Mouse (Mus musculus) kidney, postnatal 4 days (tissue): Measurements from ENCODE around the gene Gcm1.
"Not testable (repeated sequence)": the region's sequence is repeated elsewhere in the genome, so short reads cannot be mapped to it uniquely, and the experiment has no call there.

Experiments
- DNase-seq, 2 experiments: peaks; one replicate each; pipeline ENCODE4 v3.0.0; 2021; ENCODE audit warnings: mixed read lengths in 2 of 2

Gene Gcm1

GRCm38 (mm10) chr9:78050452-78050970 lies 1.2 kb upstream of the Gcm1 start:
- DNase-seq, result no peak

- DNase-seq, result no peak
Observed at GRCm38 (mm10) chr9:78053821-78054220, 2.1 kb downstream of the Gcm1 start.

- DNase-seq, result no peak
Observed at GRCm38 (mm10) chr9:78054298-78054697, 2.6 kb downstream of the Gcm1 start.

GRCm38 (mm10) chr9:78059525-78060120 lies 7.9 kb downstream of the Gcm1 start:
- DNase-seq, result no peak

- no peak for DNase-seq
Observed at GRCm38 (mm10) chr9:78062392-78062791, 10.7 kb downstream of the Gcm1 start.

- peak; percentile 36 to 47 for DNase-seq
Observed at GRCm38 (mm10) chr9:78064121-78064520, 12.4 kb downstream of the Gcm1 start.

GRCm38 (mm10) chr9:78070496-78070895 lies 18.8 kb downstream of the Gcm1 start:
- DNase-seq, result no peak

GRCm38 (mm10) chr9:78071626-78072025 lies 19.9 kb downstream of the Gcm1 start:
- no peak for DNase-seq

- DNase-seq, result not testable (repeated sequence)
Observed at GRCm38 (mm10) chr9:78073291-78073690, 21.6 kb downstream of the Gcm1 start.

GRCm38 (mm10) chr9:78073713-78074340 lies 22.1 kb downstream of the Gcm1 start:
- DNase-seq, result peak in 1 of 2 experiments; percentile 11

- DNase-seq, result no peak
Observed at GRCm38 (mm10) chr9:78075256-78075655, 23.5 kb downstream of the Gcm1 start.

- peak; percentile 26 to 49 for DNase-seq
Observed at GRCm38 (mm10) chr9:78078240-78078639, 26.5 kb downstream of the Gcm1 start.

- DNase-seq, result no peak
Observed at GRCm38 (mm10) chr9:78081835-78082234, 30.1 kb downstream of the Gcm1 start.

GRCm38 (mm10) chr9:78084341-78084740 lies 32.6 kb downstream of the Gcm1 start:
- no peak for DNase-seq

GRCm38 (mm10) chr9:78085722-78086287 lies 34.1 kb downstream of the Gcm1 start:
- DNase-seq, result no peak

GRCm38 (mm10) chr9:78087751-78088150 lies 36.0 kb downstream of the Gcm1 start:
- DNase-seq, result peak in 1 of 2 experiments; percentile 12

- peak in 1 of 2 experiments; percentile 6 for DNase-seq
Observed at GRCm38 (mm10) chr9:78088521-78088920, 36.8 kb downstream of the Gcm1 start.

- DNase-seq, result no peak
Observed at GRCm38 (mm10) chr9:78088971-78089370, 37.2 kb downstream of the Gcm1 start.

- DNase-seq, result no peak
Observed at GRCm38 (mm10) chr9:78089906-78090305, 38.2 kb downstream of the Gcm1 start.

- no peak for DNase-seq
Observed at GRCm38 (mm10) chr9:78090596-78090995, 38.9 kb downstream of the Gcm1 start.

GRCm38 (mm10) chr9:78095686-78096085 lies 44.0 kb downstream of the Gcm1 start:
- DNase-seq, result no peak

- no peak for DNase-seq
Observed at GRCm38 (mm10) chr9:78096376-78096775, 44.7 kb downstream of the Gcm1 start.

- no peak for DNase-seq
Observed at GRCm38 (mm10) chr9:78100956-78101355, 49.2 kb downstream of the Gcm1 start.

GRCm38 (mm10) chr9:78101431-78101830 lies 49.7 kb downstream of the Gcm1 start:
- DNase-seq, result no peak
